Mouse (Mus musculus) macrophage (primary cell): ENCODE data around the gene Cntf. TPM values are rescaled to one million over a fixed set of nuclear protein-coding genes. Genes with fewer than 3 reads are reported as not detected.

Experiments
- H3K27ac ChIP-seq: fragments of 350-480 bp; formaldehyde crosslinking; 2 replicates; pipeline ENCODE4 v1.9.0; 2021
- H3K36me3 ChIP-seq: fragments of 350-480 bp; formaldehyde crosslinking; 2 replicates; pipeline ENCODE4 v1.9.0; 2021; ENCODE audit errors: inconsistent target
- H3K4me3 ChIP-seq: fragments of 350-480 bp; formaldehyde crosslinking; 2 replicates; pipeline ENCODE4 v1.9.0; 2021; ENCODE audit errors: inconsistent target
- H3K79me2 ChIP-seq: fragments of 350-480 bp; formaldehyde crosslinking; 2 replicates; pipeline ENCODE4 v1.9.0; 2021; ENCODE audit errors: inconsistent target
- WGBS: methylation state at CpG from one replicate; pipeline ENCODE4 v1.1.7; 2026; ENCODE audit warnings: inconsistent platforms; ENCODE audit not compliant: missing documents; 5-methylcytosine and 5-hydroxymethylcytosine counted together
- polyA plus RNA-seq: library from polyadenylated mRNA; stranded (reverse); fragments of 250-400 nt; gene quantifications from 3 replicates; pipeline ENCODE4 v1.2.4, GENCODE M21; 2018; ENCODE audit warnings: inconsistent platforms

The Cntf gene
- polyA plus RNA-seq, 1 experiment from 2014 or later = 0.42 TPM

DNA sequence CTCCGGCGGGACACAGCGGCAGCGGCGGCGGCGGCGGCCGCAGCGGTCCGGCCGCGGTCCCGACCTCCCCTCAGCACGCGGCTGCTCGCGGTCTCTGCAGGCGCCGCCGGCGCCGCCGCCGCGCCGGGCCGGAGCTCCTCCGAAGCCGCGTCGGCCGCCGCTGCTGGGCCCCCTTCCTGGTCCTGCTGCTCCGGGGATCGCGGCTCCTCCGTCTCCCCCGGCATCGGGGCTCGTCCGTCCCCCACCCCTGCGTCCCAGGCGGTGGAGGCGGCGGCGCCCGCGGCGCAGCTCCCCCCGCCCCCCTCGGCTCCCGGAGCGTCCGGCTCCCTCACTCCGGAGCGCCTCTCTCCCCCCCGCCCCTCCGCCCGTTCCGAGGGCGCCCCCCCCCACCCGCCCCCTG, 29.7 kb upstream of the Cntf start:
- peak overlapping the region; percentile 70 for H3K27ac ChIP-seq
- 1% methylated on average over 37 of the region's 63 CpGs for WGBS

DNA sequence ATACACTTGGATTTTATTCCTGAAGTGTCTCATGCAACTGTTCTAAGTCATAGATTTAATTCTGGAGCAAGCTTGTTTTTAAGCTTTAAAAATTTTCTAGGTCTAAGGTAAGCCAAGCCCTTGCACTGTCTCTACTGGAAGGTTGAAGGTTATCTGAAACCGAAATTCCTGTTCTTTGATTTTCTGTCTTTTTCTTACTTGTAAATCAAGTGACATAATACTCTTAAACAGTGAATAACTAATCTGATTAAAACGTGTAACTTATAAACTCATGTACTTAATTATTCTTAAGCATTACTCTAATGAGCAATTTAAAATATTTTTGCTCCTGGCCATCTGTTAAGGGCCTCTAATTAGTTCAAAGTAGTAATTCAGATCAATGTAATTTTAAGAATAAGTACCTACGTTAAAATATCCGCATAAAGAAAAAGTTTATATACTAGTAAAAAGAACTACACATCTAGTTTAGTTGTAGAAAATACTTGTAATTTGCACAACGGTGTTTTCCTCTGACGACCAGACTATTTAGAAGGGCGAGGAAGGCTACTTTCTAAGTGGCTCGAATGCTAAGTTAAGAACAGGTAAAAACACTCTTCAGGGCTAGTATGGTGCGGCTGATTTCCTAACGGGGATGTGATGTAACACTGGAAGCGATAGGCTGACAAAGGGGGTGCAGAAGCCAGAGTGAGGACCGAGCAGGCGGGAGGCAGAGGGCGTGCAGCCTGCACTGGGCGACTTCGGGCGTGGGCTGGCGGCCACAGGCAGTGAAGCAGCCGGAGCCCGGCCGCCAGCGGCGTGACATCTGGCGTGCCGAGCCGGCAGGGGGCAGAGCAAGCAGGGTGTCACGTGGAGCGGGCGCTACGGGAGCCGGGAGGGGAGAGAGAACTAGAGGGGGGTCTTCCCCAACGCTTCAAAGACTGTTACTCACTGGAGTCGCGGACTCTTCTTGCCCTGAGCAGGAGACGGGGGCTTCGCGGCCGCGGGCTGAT, 28.9 kb upstream of the Cntf start:
- H3K36me3 ChIP-seq = no peaks in the 10 kb centered on the region
- H3K27ac ChIP-seq = peak overlapping the region; percentile 70
- 0% methylated on average over 38 of the region's 39 CpGs for WGBS
- H3K79me2 ChIP-seq = peaks cover 70% of the 10 kb centered on the region
- H3K4me3 ChIP-seq = peak overlapping the region; percentile 67

More for the DNA sequence above, 29.7 kb upstream of the Cntf start:
- H3K79me2 ChIP-seq = peaks cover 70% of the 10 kb centered on the region
- H3K4me3 ChIP-seq = peak overlapping the region; percentile 67; the same call in 1 of the 2 replicates
- H3K36me3 ChIP-seq = no peaks in the 10 kb centered on the region

GRCm38 (mm10) chr19:12792374-12792773, 26.9 kb upstream of the Cntf start:
- Histone ChIP-seq H3K4me3 (no peak overlapping the region; the same call in 1 of the 2 replicates), H3K27ac (peak overlapping the region; percentile 70; the same call in 1 of the 2 replicates), H3K36me3 (peaks cover 11% of the 10 kb centered on the region), H3K79me2 (peaks cover 72% of the 10 kb centered on the region)

- H3K36me3 ChIP-seq = peaks cover 11% of the 10 kb centered on the region
- WGBS = 97% methylated on average over 4 of the region's 4 CpGs
Measured at GRCm38 (mm10) chr19:12787721-12788120, 22.3 kb upstream of the Cntf start.

GRCm38 (mm10) chr19:12786803-12787395, 21.5 kb upstream of the Cntf start:
- H3K27ac ChIP-seq = no peak overlapping the region

More at GRCm38 (mm10) chr19:12787721-12788120, 22.3 kb upstream of the Cntf start:
- peaks cover 100% of the 10 kb centered on the region for H3K79me2 ChIP-seq
- H3K4me3 ChIP-seq = no peak overlapping the region
- H3K27ac ChIP-seq = no peak overlapping the region

GRCm38 (mm10) chr19:12780437-12780836, 15.0 kb upstream of the Cntf start:
- Histone ChIP-seq H3K27ac (peak overlapping the region; percentile 21; the same call in 1 of the 2 replicates), H3K36me3 (peaks cover 38% of the 10 kb centered on the region), H3K4me3 (no peak overlapping the region), H3K79me2 (peaks cover 92% of the 10 kb centered on the region)

More at GRCm38 (mm10) chr19:12786803-12787395, 21.5 kb upstream of the Cntf start:
- Histone ChIP-seq H3K36me3 (peaks cover 11% of the 10 kb centered on the region), H3K4me3 (no peak overlapping the region), H3K79me2 (peaks cover 100% of the 10 kb centered on the region)
- 94% methylated on average over 2 of the region's 2 CpGs for WGBS

DNA sequence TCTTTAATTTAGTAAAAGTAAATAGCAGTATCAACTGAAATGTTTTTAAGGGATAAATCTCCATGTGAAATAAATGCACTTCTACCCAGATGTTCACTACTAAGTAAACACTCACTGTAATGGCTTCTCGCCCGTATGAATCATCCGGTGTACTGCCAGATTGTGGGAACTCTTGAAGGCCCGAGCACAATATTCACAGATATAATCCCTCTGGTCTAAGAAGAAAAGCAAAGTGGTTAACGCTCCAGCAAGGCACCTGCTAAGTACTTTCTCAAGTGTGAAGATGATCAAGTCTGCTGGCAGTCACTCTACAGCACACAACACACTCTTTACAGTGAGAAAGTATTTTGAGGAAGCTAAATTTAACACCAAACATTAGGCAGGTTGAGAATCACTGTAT, 5.5 kb upstream of the Cntf start:
- WGBS = 91% methylated on average over 5 of the region's 5 CpGs
- H3K27ac ChIP-seq = no peak overlapping the region
- H3K4me3 ChIP-seq = no peak overlapping the region
- H3K79me2 ChIP-seq = peaks cover 61% of the 10 kb centered on the region; the same call in 1 of the 2 replicates
- peaks cover 81% of the 10 kb centered on the region for H3K36me3 ChIP-seq

- Histone ChIP-seq H3K79me2 (no peaks in the 10 kb centered on the region), H3K27ac (no peak overlapping the region), H3K4me3 (no peak overlapping the region), H3K36me3 (0 out of 2 replicates have a peak, but pooled peaks cover 22% of the 10 kb centered on the region)
- 62% methylated on average over 2 of the region's 2 CpGs for WGBS
Measured at GRCm38 (mm10) chr19:12762212-12763130, 3.0 kb downstream of the Cntf start.

DNA sequence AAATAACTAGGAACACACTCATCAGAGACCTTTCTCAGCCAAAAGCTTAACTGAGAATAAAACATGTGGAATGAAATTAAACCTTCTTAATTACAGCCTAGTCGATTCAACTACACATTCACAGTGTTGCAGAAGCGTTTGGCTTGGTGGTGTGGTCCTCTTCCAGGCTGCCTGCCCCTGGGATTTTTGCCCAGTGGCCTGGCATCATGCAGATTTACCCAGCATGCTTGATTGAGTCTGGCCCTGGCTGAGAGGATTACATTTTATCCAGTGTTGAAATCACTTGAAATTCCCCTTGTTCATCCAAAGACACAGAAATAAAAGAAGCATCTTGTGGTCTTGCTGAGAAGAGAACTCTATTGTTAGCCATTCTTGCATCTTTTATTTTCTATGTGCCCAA, 5.8 kb downstream of the Cntf start:
- 86% methylated on average over 2 of the region's 2 CpGs for WGBS
- Histone ChIP-seq H3K27ac (no peak overlapping the region), H3K4me3 (no peak overlapping the region), H3K36me3 (0 out of 2 replicates have a peak, but pooled peaks cover 5% of the 10 kb centered on the region), H3K79me2 (no peaks in the 10 kb centered on the region)

DNA sequence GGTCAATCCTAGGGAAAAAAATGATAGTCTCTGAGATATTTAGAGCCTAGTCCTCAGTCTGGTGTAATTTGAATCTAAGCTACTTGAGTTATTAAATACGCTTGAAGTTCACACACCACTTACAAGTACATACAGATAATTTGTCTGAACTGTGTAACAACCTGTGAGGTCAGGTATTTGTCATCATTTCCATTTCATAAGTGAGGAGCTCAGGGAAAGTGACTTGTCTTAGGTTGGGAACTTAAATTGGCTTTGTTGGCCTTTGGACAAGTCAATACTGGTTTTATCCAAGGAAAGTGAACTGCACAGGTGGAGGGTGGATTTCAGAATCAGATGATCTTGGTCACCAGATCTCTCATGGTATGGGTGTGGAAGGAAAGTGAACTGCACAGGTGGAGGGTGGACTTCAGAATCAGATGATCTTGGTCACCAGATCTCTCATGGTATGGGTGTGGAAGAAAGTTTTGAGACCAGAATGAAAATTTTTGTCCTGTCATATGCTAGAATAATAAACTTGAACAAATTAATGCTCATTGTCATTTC, 6.4 kb downstream of the Cntf start:
- no peak overlapping the region for H3K4me3 ChIP-seq
- WGBS = no CpG with 5 or more reads among the region's 1 CpGs

DNA sequence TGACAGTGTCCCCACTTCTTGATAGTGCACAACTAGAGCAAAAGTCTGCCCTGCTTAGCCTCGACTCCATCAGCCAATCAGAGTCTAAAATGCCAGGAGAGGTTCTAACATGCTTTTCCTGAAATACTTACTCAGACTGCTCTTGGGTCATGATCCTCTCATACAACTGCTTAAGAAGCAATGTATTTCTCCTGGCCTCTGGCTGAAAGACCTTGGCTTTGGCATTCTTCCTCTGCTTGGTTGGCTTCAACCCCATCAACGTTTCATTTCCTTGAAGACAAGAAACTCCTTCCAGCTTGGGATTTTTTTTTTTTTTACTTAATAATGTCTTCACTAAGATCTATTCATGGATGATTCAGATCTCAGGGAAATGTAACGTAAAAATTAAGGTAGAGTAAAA, 9.1 kb downstream of the Cntf start:
- Histone ChIP-seq H3K36me3 (no peaks in the 10 kb centered on the region), H3K27ac (no peak overlapping the region), H3K79me2 (no peaks in the 10 kb centered on the region), H3K4me3 (no peak overlapping the region)
- WGBS = 90% methylated on average over 3 of the region's 3 CpGs

More for the DNA sequence above, 6.4 kb downstream of the Cntf start:
- Histone ChIP-seq H3K79me2 (no peaks in the 10 kb centered on the region), H3K27ac (no peak overlapping the region), H3K36me3 (0 out of 2 replicates have a peak, but pooled peaks cover 2% of the 10 kb centered on the region)

- H3K27ac ChIP-seq = no peak overlapping the region
- WGBS = 94% methylated on average over 2 of the region's 2 CpGs
- H3K36me3 ChIP-seq = no peaks in the 10 kb centered on the region
- H3K4me3 ChIP-seq = no peak overlapping the region
- no peaks in the 10 kb centered on the region for H3K79me2 ChIP-seq
Measured at GRCm38 (mm10) chr19:12731950-12732349, 33.5 kb downstream of the Cntf start.

DNA sequence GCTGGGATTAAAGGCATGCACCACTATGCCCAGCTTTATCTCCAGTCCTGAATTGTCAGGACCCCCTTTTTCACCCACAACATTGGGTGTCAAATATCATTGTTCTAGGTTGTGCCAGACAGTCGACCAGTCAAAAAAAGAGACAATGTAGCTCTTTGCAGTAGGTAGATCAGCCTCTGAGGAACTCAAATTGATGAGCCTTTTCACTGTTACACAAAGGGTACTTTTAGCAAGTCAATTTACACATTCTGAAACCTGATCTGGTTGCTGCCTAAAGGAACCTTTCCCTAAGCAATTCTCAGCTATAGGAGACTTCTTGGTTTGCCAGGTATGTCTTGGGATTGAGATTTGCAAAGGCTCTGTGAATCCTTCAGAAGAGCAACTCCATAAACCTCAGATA, 34.4 kb downstream of the Cntf start:
- H3K4me3 ChIP-seq = no peak overlapping the region
- H3K79me2 ChIP-seq = no peaks in the 10 kb centered on the region
- H3K36me3 ChIP-seq = no peaks in the 10 kb centered on the region
- H3K27ac ChIP-seq = peak overlapping the region; percentile 65
- WGBS = 72% methylated on average over 1 of the region's 1 CpGs

DNA sequence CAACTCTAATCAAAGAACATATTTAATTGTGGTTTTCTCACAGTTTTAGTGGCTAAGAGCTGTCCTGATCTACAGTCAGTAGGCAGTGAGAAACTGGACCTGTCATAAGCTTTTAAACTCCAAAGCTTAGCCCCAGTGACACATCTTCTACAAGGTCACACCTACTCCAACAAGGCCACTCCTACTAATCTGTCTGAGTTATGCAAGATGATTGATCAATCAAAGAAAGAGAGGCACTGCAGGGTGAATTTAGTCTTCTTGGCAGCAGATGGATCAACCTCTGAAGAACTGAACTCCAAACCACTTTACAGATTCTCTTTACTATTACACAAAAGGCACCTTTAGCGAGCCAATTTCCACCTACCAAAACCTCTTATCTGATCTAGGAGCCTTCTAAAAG, 39.6 kb downstream of the Cntf start:
- no peak overlapping the region for H3K4me3 ChIP-seq
- WGBS = 88% methylated on average over 1 of the region's 1 CpGs
- no peaks in the 10 kb centered on the region for H3K79me2 ChIP-seq
- H3K27ac ChIP-seq = no peak overlapping the region
- H3K36me3 ChIP-seq = no peaks in the 10 kb centered on the region
